Mouse (Mus musculus) embryonic fibroblast, embryonic 13.5 days (primary cell): ENCODE results near the gene Tox2. TPM values are rescaled to one million over a fixed set of nuclear protein-coding genes. Genes with fewer than 3 reads are reported as not detected.
A peak's percentile ranks its signal among the peaks of the same experiment; 100 is the strongest.

ENCODE experiments used
- H3K27ac ChIP-seq: 2 replicates; pipeline ENCODE4 v1.5.1; 2012; ENCODE audit warnings: low read length, control low read depth, inconsistent platforms; ENCODE audit not compliant: insufficient read depth
- H3K4me1 ChIP-seq: 2 replicates; pipeline ENCODE4 v1.6.1; 2011; ENCODE audit warnings: low read length; ENCODE audit not compliant: control insufficient read depth, insufficient read depth
- H3K4me3 ChIP-seq: 2 replicates; pipeline ENCODE4 v1.5.1; 2011; ENCODE audit warnings: mild to moderate bottlenecking, control low read depth, low read length; ENCODE audit not compliant: insufficient read depth
- CTCF ChIP-seq: IDR thresholded peaks from 2 replicates; pipeline ENCODE4 v1.5.1; 2011; ENCODE audit warnings: mild to moderate bottlenecking, control low read depth, low read length, moderate library complexity, borderline replicate concordance; ENCODE audit not compliant: insufficient read depth
- POLR2A ChIP-seq: IDR thresholded peaks from 2 replicates; pipeline ENCODE4 v1.6.1; 2011; ENCODE audit warnings: low read depth, mild to moderate bottlenecking, control low read depth, low read length, moderate library complexity
- polyA plus RNA-seq: library from polyadenylated mRNA; stranded (reverse); fragments of >200 nt; gene quantifications from 2 replicates; pipeline ENCODE4 v1.2.4, GENCODE M21; 2011; ENCODE audit warnings: low read depth; ENCODE audit not compliant: missing spikeins, insufficient read length

Tox2 gene
- polyA plus RNA-seq, 1 experiment, result not detected

GRCm38 (mm10) chr2:163301641-163302040 is 98.7 kb downstream of the Tox2 start:
- TF ChIP-seq CTCF (peak; percentile 30; the same call in 1 of the 2 replicates), POLR2A (no peak)

GRCm38 (mm10) chr2:163303037-163303436 is 100.1 kb downstream of the Tox2 start:
- Histone ChIP-seq H3K4me3 (no peak overlapping the region), H3K27ac (no peak overlapping the region), H3K4me1 (no peaks in the 10 kb centered on the region)
- TF ChIP-seq CTCF (no peak), POLR2A (no peak)

More at GRCm38 (mm10) chr2:163301641-163302040, 98.7 kb downstream of the Tox2 start:
- Histone ChIP-seq H3K4me3 (no peak overlapping the region), H3K27ac (no peak overlapping the region), H3K4me1 (no peaks in the 10 kb centered on the region)

GRCm38 (mm10) chr2:163309376-163309775 is 106.5 kb downstream of the Tox2 start:
- H3K4me3 ChIP-seq, result no peak overlapping the region
- H3K27ac ChIP-seq, result no peak overlapping the region
- no peaks in the 10 kb centered on the region for H3K4me1 ChIP-seq
- no peak for TF ChIP-seq CTCF
- no peak for TF ChIP-seq POLR2A

- TF ChIP-seq CTCF (no peak; the same call in 1 of the 2 replicates), POLR2A (no peak)
- H3K27ac ChIP-seq, result no peak overlapping the region
- H3K4me3 ChIP-seq, result no peak overlapping the region
- H3K4me1 ChIP-seq, result no peaks in the 10 kb centered on the region
Measured at GRCm38 (mm10) chr2:163310163-163310688, 107.3 kb downstream of the Tox2 start.

GRCm38 (mm10) chr2:163317281-163317680 is 114.4 kb downstream of the Tox2 start:
- no peak overlapping the region for H3K4me3 ChIP-seq
- no peak overlapping the region for H3K27ac ChIP-seq
- H3K4me1 ChIP-seq, result no peaks in the 10 kb centered on the region
- TF ChIP-seq CTCF, result no peak
- no peak for TF ChIP-seq POLR2A

GRCm38 (mm10) chr2:163318777-163319176 is 115.9 kb downstream of the Tox2 start:
- no peaks in the 10 kb centered on the region for H3K4me1 ChIP-seq
- TF ChIP-seq POLR2A, result no peak
- no peak for TF ChIP-seq CTCF
- H3K4me3 ChIP-seq, result no peak overlapping the region
- no peak overlapping the region for H3K27ac ChIP-seq

GRCm38 (mm10) chr2:163323163-163323562 is 120.2 kb downstream of the Tox2 start:
- Histone ChIP-seq H3K4me1 (no peaks in the 10 kb centered on the region), H3K4me3 (no peak overlapping the region), H3K27ac (no peak overlapping the region)
- TF ChIP-seq POLR2A (no peak), CTCF (no peak)

- no peak for TF ChIP-seq POLR2A
- no peak for TF ChIP-seq CTCF
- Histone ChIP-seq H3K4me3 (no peak overlapping the region), H3K4me1 (no peaks in the 10 kb centered on the region), H3K27ac (no peak overlapping the region)
Measured at GRCm38 (mm10) chr2:163330742-163331141, 127.8 kb downstream of the Tox2 start.

- Histone ChIP-seq H3K4me1 (no peaks in the 10 kb centered on the region), H3K4me3 (no peak overlapping the region), H3K27ac (no peak overlapping the region)
- TF ChIP-seq POLR2A (no peak), CTCF (no peak)
Measured at GRCm38 (mm10) chr2:163331423-163331822, 128.5 kb downstream of the Tox2 start.

- Histone ChIP-seq H3K4me3 (no peak overlapping the region), H3K27ac (no peak overlapping the region), H3K4me1 (no peaks in the 10 kb centered on the region)
- TF ChIP-seq POLR2A (no peak), CTCF (no peak)
Measured at GRCm38 (mm10) chr2:163332368-163333055, 129.6 kb downstream of the Tox2 start.
